Mouse (Mus musculus): ENCODE measurements around the gene Pkp4. TPM values are rescaled to one million over a fixed set of nuclear protein-coding genes. Genes with fewer than 3 reads are reported as not detected.
"Not testable (repeated sequence)": the region's sequence is repeated elsewhere in the genome, so short reads cannot be mapped to it uniquely, and the experiment has no call there.

Pkp4 gene
- polyA plus RNA-seq, 1 experiment from 2014 or later, result 12.2 TPM

DNA sequence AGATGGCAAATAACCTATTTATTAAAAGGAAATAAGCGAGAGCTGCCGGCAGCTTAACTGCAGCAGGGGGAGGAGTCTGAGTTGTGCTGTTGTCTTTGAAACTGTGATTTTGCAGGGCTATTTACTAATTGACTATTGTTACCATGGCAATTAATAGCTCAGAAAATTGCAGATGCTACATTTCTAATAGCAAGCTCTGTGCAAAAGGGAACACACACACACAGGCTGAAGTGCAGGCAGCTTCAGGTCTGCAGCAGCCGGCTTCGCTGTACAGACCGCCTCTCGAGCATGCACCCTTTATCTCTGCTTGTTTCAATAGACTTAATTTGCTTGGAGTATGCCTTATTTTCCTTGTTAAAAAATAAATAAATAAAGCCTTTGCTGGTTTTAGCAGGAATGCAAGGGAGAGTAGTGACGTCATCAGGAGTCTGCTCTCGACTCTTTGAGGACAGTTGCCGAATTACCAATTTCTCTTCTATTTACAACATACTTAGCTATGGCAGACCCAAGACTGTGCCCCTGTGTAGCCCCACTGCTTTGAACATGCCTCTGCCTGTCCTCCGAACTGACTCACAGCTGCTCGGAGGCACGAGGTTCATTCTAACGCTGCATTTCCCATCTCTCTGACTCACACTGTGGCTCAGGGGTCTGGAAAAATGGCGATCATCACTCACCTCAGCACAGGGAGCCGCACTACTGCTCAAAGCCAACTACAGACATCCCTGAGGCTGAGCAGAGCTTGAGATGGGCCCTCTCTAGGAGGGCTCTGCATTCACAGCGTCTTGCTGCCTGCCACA, 190.9 kb downstream of the Pkp4 start:
- H3K9me3 ChIP-seq, result no peaks in the 10 kb centered on the region
- no peak overlapping the region; the same call in 1 of the 2 replicates for H3K27ac ChIP-seq
- H3K4me3 ChIP-seq, result no peak overlapping the region
- H3K9ac ChIP-seq, result no peak overlapping the region
- no peak overlapping the region for H3K4me2 ChIP-seq (replicated peaks)
- peak; percentile 62 for ATAC-seq (ENCODE audit: low FRiP score, low read depth)
- H3K4me1 ChIP-seq, result no peaks in the 10 kb centered on the region
- no peaks in the 10 kb centered on the region for H3K27me3 ChIP-seq (replicated peaks)
- 68% methylated on average over 16 of the region's 16 CpGs for WGBS
- peaks cover 30% of the 10 kb centered on the region for H3K36me3 ChIP-seq

GRCm38 (mm10) chr2:59353821-59354220, 193.2 kb downstream of the Pkp4 start:
- H3K4me1 ChIP-seq, result no peaks in the 10 kb centered on the region
- peaks cover 17% of the 10 kb centered on the region for H3K36me3 ChIP-seq
- no peak overlapping the region for H3K9ac ChIP-seq
- 72% methylated on average over 3 of the region's 3 CpGs for WGBS
- H3K27me3 ChIP-seq (replicated peaks), result no peaks in the 10 kb centered on the region
- no peak overlapping the region for H3K4me2 ChIP-seq (replicated peaks)
- H3K9me3 ChIP-seq, result no peaks in the 10 kb centered on the region
- no peak overlapping the region for H3K4me3 ChIP-seq
- ATAC-seq (ENCODE audit: low FRiP score, low read depth), result no peak
- H3K27ac ChIP-seq, result no peak overlapping the region

GRCm38 (mm10) chr2:59355531-59356289, 195.1 kb downstream of the Pkp4 start:
- peaks cover 10% of the 10 kb centered on the region for H3K36me3 ChIP-seq
- no peaks in the 10 kb centered on the region for H3K27me3 ChIP-seq (replicated peaks)
- H3K4me1 ChIP-seq, result no peaks in the 10 kb centered on the region
- no peak for ATAC-seq (ENCODE audit: low FRiP score, low read depth)
- no peak overlapping the region for H3K27ac ChIP-seq
- no peak overlapping the region for H3K4me2 ChIP-seq (replicated peaks)
- H3K9ac ChIP-seq, result no peak overlapping the region
- no peak overlapping the region for H3K4me3 ChIP-seq
- H3K9me3 ChIP-seq, result no peaks in the 10 kb centered on the region
- WGBS, result 96% methylated on average over 5 of the region's 5 CpGs

DNA sequence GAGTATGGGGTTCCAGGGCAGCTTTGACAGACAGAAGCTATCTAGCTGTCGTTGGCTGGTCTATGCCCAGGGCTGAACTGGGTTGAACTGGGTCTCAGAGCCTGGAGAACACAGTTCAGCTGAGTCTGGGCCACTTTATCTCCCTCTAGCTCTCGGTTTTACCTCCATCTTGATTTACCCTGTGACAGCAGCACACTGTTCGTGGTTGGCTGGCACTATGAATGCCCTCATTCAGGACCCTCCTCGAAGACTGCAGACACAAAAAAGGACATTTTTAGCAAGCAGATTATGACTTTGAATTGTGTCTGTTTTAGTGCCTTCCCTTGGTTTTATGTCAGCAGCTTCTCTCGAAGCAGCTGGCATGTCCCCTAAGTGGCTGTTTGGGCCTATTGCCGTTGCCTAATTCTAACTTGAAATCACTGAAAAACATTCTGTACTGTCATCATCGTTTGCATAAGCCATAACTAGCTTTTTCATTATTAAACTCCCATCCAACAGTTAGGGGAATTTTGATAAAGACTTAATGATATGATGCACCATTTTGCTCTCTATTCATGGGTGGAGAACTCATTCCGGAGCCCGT, 199.2 kb downstream of the Pkp4 start:
- Histone ChIP-seq H3K27me3 (replicated peaks) (no peaks in the 10 kb centered on the region), H3K27ac (no peak overlapping the region), H3K9me3 (no peaks in the 10 kb centered on the region), H3K4me1 (no peaks in the 10 kb centered on the region), H3K4me2 (replicated peaks) (no peak overlapping the region), H3K36me3 (peaks cover 9% of the 10 kb centered on the region), H3K4me3 (no peak overlapping the region), H3K9ac (no peak overlapping the region)
- 71% methylated on average over 9 of the region's 9 CpGs for WGBS
- no peak for ATAC-seq (ENCODE audit: low FRiP score, low read depth)

DNA sequence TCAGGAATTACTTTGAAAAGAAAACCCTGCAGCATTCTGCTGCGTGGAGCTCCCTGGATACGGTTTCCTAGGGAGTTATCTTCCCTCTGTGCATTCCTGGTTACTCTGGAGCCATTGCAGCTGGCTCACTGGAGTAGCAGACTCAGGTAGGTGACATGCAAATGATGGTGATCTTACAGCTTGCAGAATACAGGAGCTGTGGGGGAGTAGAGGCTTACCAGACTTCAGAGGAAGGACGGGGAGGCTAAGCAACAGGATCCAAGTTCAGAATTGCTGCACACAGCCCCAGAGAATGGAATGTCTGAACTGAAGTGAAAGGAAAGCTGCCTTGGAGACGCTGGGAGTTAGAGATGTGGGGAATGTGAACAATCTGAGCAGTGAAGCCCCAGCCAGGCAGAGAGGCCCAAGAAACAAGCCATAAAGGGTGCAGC, 200.7 kb downstream of the Pkp4 start:
- H3K4me3 ChIP-seq, result no peak overlapping the region
- no peak overlapping the region for H3K4me2 ChIP-seq (replicated peaks)
- H3K27ac ChIP-seq, result no peak overlapping the region
- no peak for ATAC-seq (ENCODE audit: low FRiP score, low read depth)
- no peaks in the 10 kb centered on the region for H3K36me3 ChIP-seq
- H3K4me1 ChIP-seq, result no peaks in the 10 kb centered on the region
- no peaks in the 10 kb centered on the region for H3K9me3 ChIP-seq
- H3K27me3 ChIP-seq (replicated peaks), result no peaks in the 10 kb centered on the region
- 42% methylated on average over 4 of the region's 4 CpGs for WGBS
- H3K9ac ChIP-seq, result no peak overlapping the region

DNA sequence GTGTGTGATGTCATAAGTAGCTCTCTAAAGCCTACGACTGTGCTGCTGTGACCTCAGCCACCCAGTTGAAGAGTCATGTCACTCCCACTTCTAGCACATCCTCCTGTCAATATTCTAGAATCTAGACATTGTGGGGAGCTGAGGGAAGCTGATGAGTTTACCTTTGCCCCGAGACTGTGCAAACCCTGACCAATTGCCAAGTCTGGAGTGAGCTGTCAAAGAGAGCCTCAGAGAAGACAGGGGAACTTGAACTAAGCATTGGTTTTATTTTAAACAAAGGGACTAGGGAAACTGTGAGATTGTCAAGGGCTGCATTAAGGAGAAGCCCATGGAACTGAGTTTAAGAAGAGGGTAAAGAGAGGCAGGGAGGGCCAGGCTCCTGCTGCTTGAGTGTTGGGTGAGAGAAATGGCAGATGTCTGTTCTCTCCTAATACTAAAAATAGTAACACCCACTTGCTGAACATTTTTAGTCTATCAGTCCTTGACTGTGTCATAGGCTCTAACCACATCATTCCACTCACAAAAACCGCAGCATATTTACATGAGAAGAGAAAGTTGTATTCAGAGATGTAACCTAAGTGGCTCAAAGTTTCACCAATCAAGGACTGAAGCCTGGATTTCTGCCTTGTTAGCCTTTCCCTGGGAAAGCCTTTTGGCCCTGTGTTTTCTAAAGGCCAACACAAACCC, 203.6 kb downstream of the Pkp4 start:
- H3K9ac ChIP-seq, result no peak overlapping the region
- 82% methylated on average over 3 of the region's 3 CpGs for WGBS

DNA sequence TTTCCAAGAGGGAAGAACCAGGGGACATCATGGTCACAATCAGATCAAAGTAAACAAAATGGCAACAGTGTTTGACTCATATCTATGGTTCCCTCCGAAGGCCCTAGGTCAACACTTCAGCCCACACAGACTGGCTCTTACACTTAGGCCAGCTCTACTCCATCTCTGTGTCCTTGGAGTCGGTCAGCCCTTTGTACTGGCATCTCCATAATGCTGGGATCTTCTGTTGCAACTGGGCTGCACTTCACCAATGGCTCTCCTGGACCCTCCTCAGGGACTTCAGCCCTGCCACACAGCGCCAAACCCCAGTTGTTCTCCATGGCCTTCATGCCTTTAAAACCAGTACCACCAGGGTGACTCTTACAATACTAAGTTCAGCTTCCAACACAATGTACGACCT, 206.5 kb downstream of the Pkp4 start:
- no peak overlapping the region for H3K9ac ChIP-seq
- H3K4me3 ChIP-seq, result no peak overlapping the region
- no peaks in the 10 kb centered on the region for H3K27me3 ChIP-seq (replicated peaks)
- 91% methylated on average over 4 of the region's 4 CpGs for WGBS
- H3K9me3 ChIP-seq, result no peaks in the 10 kb centered on the region
- H3K4me1 ChIP-seq, result no peaks in the 10 kb centered on the region
- H3K36me3 ChIP-seq, result no peaks in the 10 kb centered on the region
- no peak overlapping the region for H3K4me2 ChIP-seq (replicated peaks)
- no peak overlapping the region for H3K27ac ChIP-seq
- ATAC-seq (ENCODE audit: low FRiP score, low read depth), result no peak

More for the DNA sequence above, 203.6 kb downstream of the Pkp4 start:
- H3K4me1 ChIP-seq, result no peaks in the 10 kb centered on the region
- H3K4me3 ChIP-seq, result no peak overlapping the region
- H3K36me3 ChIP-seq, result no peaks in the 10 kb centered on the region
- no peaks in the 10 kb centered on the region for H3K27me3 ChIP-seq (replicated peaks)
- no peaks in the 10 kb centered on the region for H3K9me3 ChIP-seq
- no peak overlapping the region for H3K27ac ChIP-seq
- no peak for ATAC-seq (ENCODE audit: low FRiP score, low read depth)
- H3K4me2 ChIP-seq (replicated peaks), result no peak overlapping the region

DNA sequence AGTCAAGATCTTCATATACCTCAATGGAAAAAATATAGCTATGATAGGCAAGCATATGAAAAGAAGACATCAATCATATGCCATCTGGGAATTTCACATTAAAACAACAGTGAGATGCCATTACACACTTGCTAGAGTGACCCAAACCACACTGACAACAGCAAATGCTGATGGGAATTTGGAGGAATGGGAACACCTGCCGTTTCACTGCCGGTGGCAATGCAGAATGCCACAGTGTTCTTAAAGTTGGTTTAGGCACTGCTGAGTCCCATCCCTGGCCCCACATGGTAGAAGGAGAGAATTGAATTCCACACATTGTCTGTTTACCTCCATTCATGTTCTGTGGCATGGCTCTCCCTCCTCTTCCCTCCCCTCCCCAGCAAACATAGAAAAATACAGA, 212.5 kb downstream of the Pkp4 start:
- Histone ChIP-seq H3K4me3 (no peak overlapping the region), H3K9me3 (no peaks in the 10 kb centered on the region), H3K27me3 (replicated peaks) (no peaks in the 10 kb centered on the region), H3K27ac (no peak overlapping the region), H3K4me2 (replicated peaks) (no peak overlapping the region), H3K4me1 (no peaks in the 10 kb centered on the region), H3K36me3 (no peaks in the 10 kb centered on the region), H3K9ac (no peak overlapping the region)
- 82% methylated on average over 2 of the region's 2 CpGs for WGBS
- ATAC-seq (ENCODE audit: low FRiP score, low read depth), result no peak

DNA sequence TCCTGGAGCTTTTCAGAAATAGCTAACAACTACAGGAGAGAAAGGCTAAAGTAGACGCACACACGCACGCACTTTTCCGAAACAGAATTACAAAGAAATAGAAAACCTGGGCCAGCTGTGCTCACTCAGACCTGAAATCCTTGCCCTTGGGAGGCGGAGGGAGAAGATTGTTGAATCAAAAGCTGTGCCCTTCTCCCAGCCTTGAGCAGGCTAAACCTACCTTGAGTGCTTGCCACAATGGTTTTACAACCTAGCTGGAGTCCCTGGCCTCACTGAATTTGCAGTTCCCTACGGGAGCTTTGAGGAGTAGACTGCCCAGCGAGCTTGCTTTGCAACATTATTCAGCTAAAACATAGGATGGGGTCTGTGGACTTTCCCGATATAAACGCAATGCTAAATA, 217.4 kb downstream of the Pkp4 start:
- H3K9ac ChIP-seq, result no peak overlapping the region
- ATAC-seq (ENCODE audit: low FRiP score, low read depth), result no peak
- no peaks in the 10 kb centered on the region for H3K27me3 ChIP-seq (replicated peaks)
- H3K4me2 ChIP-seq (replicated peaks), result no peak overlapping the region
- no peak overlapping the region for H3K4me3 ChIP-seq
- H3K9me3 ChIP-seq, result no peaks in the 10 kb centered on the region
- 88% methylated on average over 9 of the region's 9 CpGs for WGBS
- no peaks in the 10 kb centered on the region for H3K36me3 ChIP-seq
- no peak overlapping the region for H3K27ac ChIP-seq
- no peaks in the 10 kb centered on the region for H3K4me1 ChIP-seq

DNA sequence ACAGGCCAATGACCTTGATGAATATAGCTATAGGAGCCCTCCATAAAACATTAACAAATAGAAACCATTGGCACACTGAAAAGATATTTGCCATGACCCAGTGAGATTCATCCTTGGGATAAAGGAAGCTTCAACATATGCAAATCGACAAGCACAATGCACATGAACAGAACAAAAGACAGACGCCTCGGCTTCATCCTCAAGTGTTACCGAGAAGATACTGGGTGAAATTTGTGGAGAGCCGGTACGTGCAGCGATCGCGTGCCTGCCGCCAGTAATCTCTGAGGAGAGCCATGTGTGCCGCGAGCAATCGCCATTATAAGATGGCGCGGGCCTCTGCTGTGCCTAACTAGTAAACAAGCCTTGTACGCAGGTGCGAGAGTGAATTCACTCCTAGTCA, 218.2 kb downstream of the Pkp4 start:
- not testable (repeated sequence) for H3K4me2 ChIP-seq (replicated peaks); H3K4me3 ChIP-seq; H3K27me3 ChIP-seq (replicated peaks); H3K9me3 ChIP-seq; H3K4me1 ChIP-seq; ATAC-seq (ENCODE audit: low FRiP score, low read depth); H3K9ac ChIP-seq; H3K36me3 ChIP-seq; H3K27ac ChIP-seq
- 93% methylated on average over 17 of the region's 17 CpGs for WGBS

DNA sequence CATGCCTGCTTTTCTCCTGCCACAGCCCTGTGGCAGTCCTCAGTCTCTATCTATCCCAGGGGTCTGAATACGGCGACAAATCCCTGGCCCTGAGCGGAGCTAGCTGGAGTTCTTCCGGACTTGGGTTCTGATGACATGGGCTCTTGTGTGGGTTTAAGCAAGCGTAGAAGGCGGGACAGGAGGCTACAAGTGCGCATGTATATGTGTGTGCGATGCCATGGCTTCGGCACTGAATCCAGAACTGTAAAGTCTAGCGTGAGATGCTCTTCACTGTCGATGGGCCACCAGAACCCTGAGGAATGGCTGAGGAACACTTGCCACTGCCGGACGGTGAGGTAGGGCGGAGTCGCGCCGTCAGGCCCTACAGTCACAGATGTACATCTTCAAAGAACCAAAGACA, 222.6 kb downstream of the Pkp4 start:
- Histone ChIP-seq H3K27me3 (replicated peaks) (no peaks in the 10 kb centered on the region), H3K4me1 (no peaks in the 10 kb centered on the region), H3K27ac (no peak overlapping the region), H3K9ac (no peak overlapping the region), H3K4me3 (no peak overlapping the region), H3K36me3 (no peaks in the 10 kb centered on the region), H3K4me2 (replicated peaks) (no peak overlapping the region), H3K9me3 (no peaks in the 10 kb centered on the region)
- ATAC-seq (ENCODE audit: low FRiP score, low read depth), result no peak
- WGBS, result 97% methylated on average over 17 of the region's 17 CpGs
